Mouse (Mus musculus) midbrain, embryonic 12.5 days (tissue): ENCODE measurements around the gene Slc7a5. TPM values are rescaled to one million over a fixed set of nuclear protein-coding genes. Genes with fewer than 3 reads are reported as not detected.
A peak's percentile ranks its signal among the peaks of the same experiment; 100 is the strongest.

Source experiments
- ATAC-seq: fragments of 200-750 bp; cut with Nextera tagmentation; 2 replicates; pipeline ENCODE4 v1.8.0; 2017; ENCODE audit warnings: low read depth, moderate TSS enrichment, moderate library complexity; ENCODE audit not compliant: low FRiP score
- H3K27ac ChIP-seq: fragments of 300-500 bp; sonication (generic); replicated peaks from 2 replicates; pipeline ENCODE4 v1.5.1; 2016; ENCODE audit warnings: mild to moderate bottlenecking
- H3K27me3 ChIP-seq: fragments of 300-500 bp; sonication (generic); 2 replicates; pipeline ENCODE4 v1.6.1; 2016; ENCODE audit warnings: mild to moderate bottlenecking
- H3K36me3 ChIP-seq: fragments of 300-500 bp; sonication (generic); 2 replicates; pipeline ENCODE4 v1.6.1; 2016
- H3K4me1 ChIP-seq: fragments of 300-500 bp; sonication (generic); 2 replicates; pipeline ENCODE4 v1.6.1; 2016
- H3K4me2 ChIP-seq: fragments of 300-500 bp; sonication (generic); replicated peaks from 2 replicates; pipeline ENCODE4 v1.6.1; 2016; ENCODE audit warnings: mild to moderate bottlenecking, moderate library complexity
- H3K4me3 ChIP-seq: fragments of 300-500 bp; sonication (generic); 2 replicates; pipeline ENCODE4 v1.5.1; 2016; ENCODE audit warnings: mild to moderate bottlenecking
- H3K9ac ChIP-seq: fragments of 300-500 bp; sonication (generic); replicated peaks from 2 replicates; pipeline ENCODE4 v1.6.1; 2016; ENCODE audit warnings: mild to moderate bottlenecking, moderate library complexity
- H3K9me3 ChIP-seq: fragments of 300-500 bp; sonication (generic); 2 replicates; pipeline ENCODE4 v1.6.1; 2016; ENCODE audit warnings: mild to moderate bottlenecking
- WGBS: fragments of 180-500 bp; shearing (Covaris S2); methylation state at CpG from one replicate; pipeline ENCODE4 v1.1.7; 2016; 5-methylcytosine and 5-hydroxymethylcytosine counted together
- polyA plus RNA-seq: library from polyadenylated mRNA; unstranded; fragments of >200 nt; fragmentation: Nextera tagmentation; extraction: Ambion mirVana; gene quantifications from 2 replicates; pipeline ENCODE4 v1.2.1, GENCODE M21; 2016

Slc7a5 gene
- polyA plus RNA-seq, 1 experiment from 2014 or later: 37.6 TPM

GRCm38 (mm10) chr8:121904999-121905398 lies 2.5 kb downstream of the Slc7a5 start:
- WGBS: 89% methylated on average over 9 of the region's 9 CpGs
- Histone ChIP-seq H3K27ac (no peak overlapping the region), H3K4me2 (no peak overlapping the region; the same call in 1 of the 2 replicates), H3K27me3 (peaks cover 22% of the 10 kb centered on the region), H3K4me1 (peaks cover 33% of the 10 kb centered on the region), H3K9me3 (no peaks in the 10 kb centered on the region), H3K36me3 (no peaks in the 10 kb centered on the region), H3K9ac (no peak overlapping the region), H3K4me3 (0 out of 2 replicates have a peak overlapping the region, but pooled peaks have one; percentile 57)
- no peak for ATAC-seq

GRCm38 (mm10) chr8:121903977-121904376 lies 3.5 kb downstream of the Slc7a5 start:
- Histone ChIP-seq H3K4me1 (peaks cover 41% of the 10 kb centered on the region), H3K9me3 (no peaks in the 10 kb centered on the region), H3K27me3 (peaks cover 15% of the 10 kb centered on the region), H3K9ac (0 out of 2 replicates have a peak overlapping the region, but pooled peaks have one; percentile 6), H3K4me2 (0 out of 2 replicates have a peak overlapping the region, but pooled peaks have one; percentile 3), H3K4me3 (no peak overlapping the region), H3K27ac (no peak overlapping the region), H3K36me3 (no peaks in the 10 kb centered on the region)
- ATAC-seq: no peak
- 76% methylated on average over 6 of the region's 6 CpGs for WGBS

- H3K4me3 ChIP-seq: no peak overlapping the region
- H3K27me3 ChIP-seq: 0 out of 2 replicates have a peak, but pooled peaks cover 4% of the 10 kb centered on the region
- H3K4me1 ChIP-seq: peaks cover 53% of the 10 kb centered on the region
- no peak overlapping the region for H3K27ac ChIP-seq
- ATAC-seq: no peak
- 63% methylated on average over 8 of the region's 8 CpGs for WGBS
- no peak overlapping the region for H3K4me2 ChIP-seq
- H3K9me3 ChIP-seq: no peaks in the 10 kb centered on the region
- H3K36me3 ChIP-seq: no peaks in the 10 kb centered on the region
- no peak overlapping the region for H3K9ac ChIP-seq
Measured at GRCm38 (mm10) chr8:121901498-121902236, 5.8 kb downstream of the Slc7a5 start.

GRCm38 (mm10) chr8:121899180-121900044 lies 8.1 kb downstream of the Slc7a5 start:
- WGBS: 63% methylated on average over 18 of the region's 18 CpGs
- Histone ChIP-seq H3K27me3 (0 out of 2 replicates have a peak, but pooled peaks cover 4% of the 10 kb centered on the region), H3K36me3 (0 out of 2 replicates have a peak, but pooled peaks cover 3% of the 10 kb centered on the region), H3K4me2 (no peak overlapping the region; the same call in 1 of the 2 replicates), H3K9ac (peak overlapping the region; percentile 25; the same call in 1 of the 2 replicates), H3K4me1 (peaks cover 45% of the 10 kb centered on the region), H3K4me3 (no peak overlapping the region), H3K27ac (peak overlapping the region; percentile 90), H3K9me3 (no peaks in the 10 kb centered on the region)
- ATAC-seq: no peak

- Histone ChIP-seq H3K4me3 (no peak overlapping the region), H3K4me1 (peaks cover 41% of the 10 kb centered on the region), H3K27ac (peak overlapping the region; percentile 90), H3K9me3 (no peaks in the 10 kb centered on the region), H3K27me3 (no peaks in the 10 kb centered on the region), H3K4me2 (peak overlapping the region; percentile 26), H3K9ac (peak overlapping the region; percentile 25), H3K36me3 (0 out of 2 replicates have a peak, but pooled peaks cover 3% of the 10 kb centered on the region)
- WGBS: 4% methylated on average over 4 of the region's 4 CpGs
- peak; percentile 84 for ATAC-seq
Measured at GRCm38 (mm10) chr8:121898401-121898931, 9.0 kb downstream of the Slc7a5 start.

GRCm38 (mm10) chr8:121897871-121898381 lies 9.6 kb downstream of the Slc7a5 start:
- H3K36me3 ChIP-seq: 0 out of 2 replicates have a peak, but pooled peaks cover 3% of the 10 kb centered on the region
- no peaks in the 10 kb centered on the region for H3K27me3 ChIP-seq
- no peak; the same call in 1 of the 2 replicates for ATAC-seq
- peak overlapping the region; percentile 26 for H3K4me2 ChIP-seq
- H3K9me3 ChIP-seq: no peaks in the 10 kb centered on the region
- H3K4me1 ChIP-seq: peaks cover 41% of the 10 kb centered on the region
- WGBS: 20% methylated on average over 7 of the region's 7 CpGs
- H3K4me3 ChIP-seq: no peak overlapping the region
- peak overlapping the region; percentile 25; the same call in 1 of the 2 replicates for H3K9ac ChIP-seq
- peak overlapping the region; percentile 90 for H3K27ac ChIP-seq

GRCm38 (mm10) chr8:121897205-121897604 lies 10.3 kb downstream of the Slc7a5 start:
- no peak overlapping the region for H3K9ac ChIP-seq
- WGBS: 81% methylated on average over 9 of the region's 9 CpGs
- H3K27me3 ChIP-seq: no peaks in the 10 kb centered on the region
- H3K27ac ChIP-seq: no peak overlapping the region
- H3K4me3 ChIP-seq: no peak overlapping the region
- no peaks in the 10 kb centered on the region for H3K9me3 ChIP-seq
- no peak for ATAC-seq
- 0 out of 2 replicates have a peak, but pooled peaks cover 3% of the 10 kb centered on the region for H3K36me3 ChIP-seq
- no peak overlapping the region for H3K4me2 ChIP-seq
- H3K4me1 ChIP-seq: peaks cover 39% of the 10 kb centered on the region

GRCm38 (mm10) chr8:121896476-121897145 lies 10.9 kb downstream of the Slc7a5 start:
- Histone ChIP-seq H3K4me3 (no peak overlapping the region), H3K4me1 (peaks cover 39% of the 10 kb centered on the region), H3K27ac (no peak overlapping the region), H3K4me2 (no peak overlapping the region), H3K36me3 (0 out of 2 replicates have a peak, but pooled peaks cover 3% of the 10 kb centered on the region), H3K9me3 (no peaks in the 10 kb centered on the region), H3K27me3 (no peaks in the 10 kb centered on the region), H3K9ac (no peak overlapping the region)
- ATAC-seq: no peak
- WGBS: 29% methylated on average over 12 of the region's 12 CpGs

GRCm38 (mm10) chr8:121895910-121896309 lies 11.6 kb downstream of the Slc7a5 start:
- 84% methylated on average over 7 of the region's 7 CpGs for WGBS
- no peaks in the 10 kb centered on the region for H3K9me3 ChIP-seq
- H3K36me3 ChIP-seq: 0 out of 2 replicates have a peak, but pooled peaks cover 3% of the 10 kb centered on the region
- ATAC-seq: no peak
- no peak overlapping the region for H3K9ac ChIP-seq
- H3K4me2 ChIP-seq: no peak overlapping the region
- no peak overlapping the region for H3K27ac ChIP-seq
- H3K27me3 ChIP-seq: no peaks in the 10 kb centered on the region
- H3K4me3 ChIP-seq: no peak overlapping the region
- H3K4me1 ChIP-seq: peaks cover 39% of the 10 kb centered on the region

- H3K4me1 ChIP-seq: peaks cover 19% of the 10 kb centered on the region
- H3K27me3 ChIP-seq: no peaks in the 10 kb centered on the region
- H3K4me2 ChIP-seq: no peak overlapping the region
- no peak for ATAC-seq
- H3K27ac ChIP-seq: no peak overlapping the region
- peaks cover 6% of the 10 kb centered on the region; the same call in 1 of the 2 replicates for H3K36me3 ChIP-seq
- WGBS: 90% methylated on average over 5 of the region's 5 CpGs
- H3K9ac ChIP-seq: no peak overlapping the region
- no peak overlapping the region for H3K4me3 ChIP-seq
- no peaks in the 10 kb centered on the region for H3K9me3 ChIP-seq
Measured at GRCm38 (mm10) chr8:121892875-121893274, 14.6 kb downstream of the Slc7a5 start.
